Mouse (Mus musculus) hematopoietic stem cell, adult 5-6 weeks (primary cell): ENCODE measurements around the gene Gm20441. TPM values are rescaled to one million over a fixed set of nuclear protein-coding genes. Genes with fewer than 3 reads are reported as not detected.
"Not testable (repeated sequence)": the region's sequence is repeated elsewhere in the genome, so short reads cannot be mapped to it uniquely, and the experiment has no call there.

ENCODE experiments used
- ATAC-seq, 2 experiments: fragments of 125-278 bp in 1 of 2; replicated peaks in 1 of 2; 2 replicates each; pipeline ENCODE4 v1.8.0; 2016 to 2017; ENCODE audit warnings: inconsistent platforms in 2 of 2, mild to moderate bottlenecking in 2 of 2, moderate number of reproducible peaks in 2 of 2, low read depth in 1 of 2, moderate TSS enrichment in 1 of 2; ENCODE audit not compliant: low FRiP score in 2 of 2, poor library complexity in 2 of 2, severe bottlenecking in 2 of 2, insufficient read depth in 1 of 2, low TSS enrichment in 1 of 2
- total RNA-seq: library from RNA; stranded (forward); fragments of 172-1452, 232-1000 nt; gene quantifications from 2 replicates; pipeline ENCODE4 v1.2.3, GENCODE M21; 2017

Gene Gm20441
- total RNA-seq, 1 experiment from 2014 or later: not detected

- ATAC-seq: no peak
Measured at GRCm38 (mm10) chr10:75789841-75790240, 9.1 kb upstream of the Gm20441 start.

- ATAC-seq: no peak
Measured at GRCm38 (mm10) chr10:75789081-75789735, 8.5 kb upstream of the Gm20441 start.

GRCm38 (mm10) chr10:75788277-75788676, 7.5 kb upstream of the Gm20441 start:
- no peak for ATAC-seq

- ATAC-seq: no peak
Measured at GRCm38 (mm10) chr10:75785442-75785841, 4.7 kb upstream of the Gm20441 start.

GRCm38 (mm10) chr10:75779206-75780174, 1.3 kb downstream of the Gm20441 start:
- no peak for ATAC-seq

GRCm38 (mm10) chr10:75777885-75778284, 2.9 kb downstream of the Gm20441 start:
- ATAC-seq: no peak

GRCm38 (mm10) chr10:75776562-75776961, 4.2 kb downstream of the Gm20441 start:
- ATAC-seq: no peak

GRCm38 (mm10) chr10:75774587-75774986, 6.2 kb downstream of the Gm20441 start:
- no peak for ATAC-seq

- ATAC-seq: no peak
Measured at GRCm38 (mm10) chr10:75774102-75774501, 6.7 kb downstream of the Gm20441 start.

GRCm38 (mm10) chr10:75772795-75773664, 7.7 kb downstream of the Gm20441 start, which contains the start of gene Ddt:
TSS of gene Ddt (minus strand) at chr10:75773414.
- ATAC-seq: peak; percentile 96 to 98

- not testable (repeated sequence) for ATAC-seq
Measured at GRCm38 (mm10) chr10:75767756-75768155, 13.0 kb downstream of the Gm20441 start.

- ATAC-seq: no peak
Measured at GRCm38 (mm10) chr10:75766856-75767255, 13.9 kb downstream of the Gm20441 start.

GRCm38 (mm10) chr10:75764519-75765473, 16.0 kb downstream of the Gm20441 start:
- peak; percentile 47 for ATAC-seq

- peak; percentile 98 to 99 for ATAC-seq
Measured at GRCm38 (mm10) chr10:75763682-75764518, 16.9 kb downstream of the Gm20441 start, which contains the start of gene Cabin1. TSS of gene Cabin1 (minus strand) at chr10:75764341.

GRCm38 (mm10) chr10:75762413-75762812, 18.3 kb downstream of the Gm20441 start:
- no peak for ATAC-seq

- no peak for ATAC-seq
Measured at GRCm38 (mm10) chr10:75760311-75760710, 20.4 kb downstream of the Gm20441 start.
